Mouse (Mus musculus) stomach, postnatal 0 days (tissue): ENCODE measurements around the gene Atp6v1fnb.

Experiments
- CTCF ChIP-seq: IDR thresholded peaks from 2 replicates; pipeline ENCODE4 v1.5.1; 2016; ENCODE audit warnings: antibody characterized with exemption, low read depth, mild to moderate bottlenecking, moderate library complexity
- EP300 ChIP-seq: optimal IDR thresholded peaks from 2 replicates; pipeline ENCODE3; 2016; ENCODE audit warnings: antibody characterized with exemption

DNA sequence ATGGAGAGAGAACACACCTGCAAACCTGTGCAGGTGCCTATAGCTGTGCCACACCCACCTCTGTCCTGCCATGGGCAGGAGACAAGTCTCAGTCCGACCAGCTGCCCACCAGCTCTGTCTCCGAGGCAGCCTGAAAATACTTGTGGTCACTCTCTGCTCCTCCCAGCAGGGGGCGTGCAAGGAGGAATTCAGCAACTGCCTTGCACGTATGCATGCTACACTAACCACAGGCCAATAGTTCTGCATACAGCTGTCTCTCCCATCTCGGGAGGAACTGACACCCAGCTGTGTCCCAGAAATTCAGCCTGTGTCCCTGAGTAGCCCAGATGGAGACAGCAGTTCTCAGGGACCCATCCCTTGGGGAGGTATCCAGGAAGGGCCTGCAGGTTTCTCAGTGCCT lies 45.9 kb downstream of the Atp6v1fnb start:
- TF ChIP-seq CTCF: peak; percentile 90
- no peak for TF ChIP-seq EP300
